Mouse (Mus musculus): ENCODE measurements around the gene Nf1.
A peak's percentile ranks its signal among the peaks of the same experiment; 100 is the strongest.

Nf1 gene

GRCm38 (mm10) chr11:79529736-79530135 is 190.2 kb downstream of the Nf1 start:
- DNase-seq, result no peak

GRCm38 (mm10) chr11:79530333-79530761 is 190.9 kb downstream of the Nf1 start, which contains the start of the genes Evi2 and Evi2a:
Evi2 (minus strand) TSS chr11:79530589.
Evi2a (minus strand) TSS chr11:79530609.
- DNase-seq, result no peak

- no peak for DNase-seq
These were observed 191.3 kb downstream of the Nf1 start for GRCm38 (mm10) chr11:79530774-79531173.

- no peak for DNase-seq
These were observed 192.0 kb downstream of the Nf1 start for GRCm38 (mm10) chr11:79531485-79531884.

GRCm38 (mm10) chr11:79533311-79533710 is 193.8 kb downstream of the Nf1 start:
- DNase-seq, result no peak

GRCm38 (mm10) chr11:79533950-79534690 is 194.6 kb downstream of the Nf1 start:
- DNase-seq, result no peak

GRCm38 (mm10) chr11:79535554-79535953 is 196.1 kb downstream of the Nf1 start:
- no peak for DNase-seq

- DNase-seq, result no peak
These were observed 196.8 kb downstream of the Nf1 start for GRCm38 (mm10) chr11:79536293-79536692.

GRCm38 (mm10) chr11:79552622-79553021 is 213.1 kb downstream of the Nf1 start:
- DNase-seq, result no peak

GRCm38 (mm10) chr11:79560536-79560935 is 221.0 kb downstream of the Nf1 start:
- DNase-seq, result no peak

GRCm38 (mm10) chr11:79563493-79563892 is 224.0 kb downstream of the Nf1 start:
- DNase-seq, result no peak

GRCm38 (mm10) chr11:79566947-79567346 is 227.5 kb downstream of the Nf1 start:
- no peak for DNase-seq

GRCm38 (mm10) chr11:79568197-79568911 is 228.9 kb downstream of the Nf1 start:
- DNase-seq, result no peak

- DNase-seq, result no peak
These were observed 230.8 kb downstream of the Nf1 start for GRCm38 (mm10) chr11:79570319-79570718.

- no peak for DNase-seq
These were observed 234.3 kb downstream of the Nf1 start for GRCm38 (mm10) chr11:79573836-79574235.

- no peak for DNase-seq
These were observed 236.0 kb downstream of the Nf1 start for GRCm38 (mm10) chr11:79575383-79576073.

- peak; percentile 58 for DNase-seq
These were observed 238.2 kb downstream of the Nf1 start for GRCm38 (mm10) chr11:79577741-79578140.

- no peak for DNase-seq
These were observed 241.2 kb downstream of the Nf1 start for GRCm38 (mm10) chr11:79580660-79581059.

- no peak for DNase-seq
These were observed 241.8 kb downstream of the Nf1 start for GRCm38 (mm10) chr11:79581257-79581656.

- peak; percentile 71 for DNase-seq
These were observed 244.7 kb downstream of the Nf1 start for GRCm38 (mm10) chr11:79584191-79584590.

- DNase-seq, result no peak
These were observed 250.0 kb downstream of the Nf1 start for GRCm38 (mm10) chr11:79589317-79590075.

- peak; percentile 63 for DNase-seq
These were observed 251.4 kb downstream of the Nf1 start, which contains the start of gene Rab11fip4 for GRCm38 (mm10) chr11:79590664-79591590. Rab11fip4 (plus strand) TSS chr11:79591212.

All from cerebellum, adult 11 months (tissue).